Mouse (Mus musculus) forebrain, embryonic 16.5 days (tissue): Measurements from ENCODE around the gene Epb41l5. TPM values are rescaled to one million over a fixed set of nuclear protein-coding genes. Genes with fewer than 3 reads are reported as not detected.

Experiments
- ATAC-seq: fragments of 200-750 bp; cut with Nextera tagmentation; 2 replicates; pipeline ENCODE4 v1.8.0; 2017; ENCODE audit warnings: mild to moderate bottlenecking, moderate library complexity
- H3K27ac ChIP-seq: fragments of 300-500 bp; sonication (generic); 2 replicates; pipeline ENCODE4 v1.5.1; 2014; ENCODE audit warnings: low read length, control low read depth
- H3K27me3 ChIP-seq: fragments of 300-500 bp; sonication (generic); replicated peaks from 2 replicates; pipeline ENCODE4 v1.6.1; 2014; ENCODE audit warnings: low read length; ENCODE audit not compliant: control insufficient read depth, insufficient read depth
- H3K36me3 ChIP-seq: fragments of 300-500 bp; sonication (generic); 2 replicates; pipeline ENCODE4 v1.6.1; 2014; ENCODE audit not compliant: control insufficient read depth, insufficient read depth
- H3K4me1 ChIP-seq: fragments of 300-500 bp; sonication (generic); replicated peaks from 2 replicates; pipeline ENCODE4 v1.6.1; 2014; ENCODE audit warnings: low read length; ENCODE audit not compliant: control insufficient read depth, insufficient read depth
- H3K4me2 ChIP-seq: fragments of 300-500 bp; sonication (generic); 2 replicates; pipeline ENCODE4 v1.6.1; 2014; ENCODE audit warnings: mild to moderate bottlenecking, low read length, control low read depth
- H3K4me3 ChIP-seq: fragments of 300-500 bp; sonication (generic); replicated peaks from 2 replicates; pipeline ENCODE4 v1.5.1; 2014; ENCODE audit warnings: mild to moderate bottlenecking, low read length, control low read depth
- H3K9ac ChIP-seq: fragments of 300-500 bp; sonication (generic); replicated peaks from 2 replicates; pipeline ENCODE4 v1.6.1; 2014; ENCODE audit warnings: low read depth, low read length, control low read depth
- H3K9me3 ChIP-seq: fragments of 300-500 bp; sonication (generic); 2 replicates; pipeline ENCODE4 v1.6.1; 2016; ENCODE audit warnings: low read length; ENCODE audit not compliant: control insufficient read depth
- WGBS: fragments of 180-500 bp; shearing (Covaris S2); extraction: QIAGEN DNeasy Blood & Tissue Kit; methylation state at CpG from one replicate; pipeline ENCODE4 v1.1.7; 2014; 5-methylcytosine and 5-hydroxymethylcytosine counted together
- polyA plus RNA-seq: library from polyadenylated mRNA; unstranded; fragments of >200 nt; fragmentation: Nextera tagmentation; extraction: Ambion mirVana; gene quantifications from 2 replicates; pipeline ENCODE4 v1.2.1, GENCODE M21; 2015

The Epb41l5 gene
- polyA plus RNA-seq, 1 experiment from 2014 or later: 20.7 TPM

GRCm38 (mm10) chr1:119555651-119556050, 93.1 kb downstream of the Epb41l5 start:
- Histone ChIP-seq H3K4me3 (no peak overlapping the region), H3K4me1 (no peaks in the 10 kb centered on the region), H3K36me3 (no peaks in the 10 kb centered on the region), H3K4me2 (no peak overlapping the region), H3K9ac (no peak overlapping the region), H3K27me3 (no peaks in the 10 kb centered on the region), H3K9me3 (0 out of 2 replicates have a peak, but pooled peaks cover under 1% of the 10 kb centered on the region), H3K27ac (no peak overlapping the region)
- WGBS: 81% methylated on average over 5 of the region's 5 CpGs
- ATAC-seq: no peak

- Histone ChIP-seq H3K36me3 (no peaks in the 10 kb centered on the region), H3K9me3 (no peaks in the 10 kb centered on the region), H3K4me2 (no peak overlapping the region), H3K27ac (no peak overlapping the region), H3K9ac (no peak overlapping the region), H3K27me3 (no peaks in the 10 kb centered on the region), H3K4me1 (no peaks in the 10 kb centered on the region), H3K4me3 (no peak overlapping the region)
- WGBS: 98% methylated on average over 1 of the region's 1 CpGs
- no peak for ATAC-seq
These were observed 97.1 kb downstream of the Epb41l5 start for GRCm38 (mm10) chr1:119551651-119552050.

- Histone ChIP-seq H3K9ac (no peak overlapping the region), H3K36me3 (no peaks in the 10 kb centered on the region), H3K4me2 (no peak overlapping the region), H3K4me3 (no peak overlapping the region), H3K4me1 (no peaks in the 10 kb centered on the region), H3K9me3 (no peaks in the 10 kb centered on the region), H3K27me3 (no peaks in the 10 kb centered on the region), H3K27ac (no peak overlapping the region)
- no peak for ATAC-seq
- 93% methylated on average over 2 of the region's 2 CpGs for WGBS
These were observed 98.7 kb downstream of the Epb41l5 start for GRCm38 (mm10) chr1:119550064-119550463.

GRCm38 (mm10) chr1:119549327-119549689, 99.5 kb downstream of the Epb41l5 start:
- Histone ChIP-seq H3K9ac (no peak overlapping the region), H3K27ac (no peak overlapping the region), H3K36me3 (no peaks in the 10 kb centered on the region), H3K27me3 (no peaks in the 10 kb centered on the region), H3K9me3 (no peaks in the 10 kb centered on the region), H3K4me2 (no peak overlapping the region), H3K4me3 (no peak overlapping the region), H3K4me1 (no peaks in the 10 kb centered on the region)
- WGBS: 91% methylated on average over 7 of the region's 7 CpGs
- ATAC-seq: no peak

- 67% methylated on average over 7 of the region's 7 CpGs for WGBS
- Histone ChIP-seq H3K4me3 (no peak overlapping the region), H3K36me3 (no peaks in the 10 kb centered on the region), H3K9ac (no peak overlapping the region), H3K27me3 (no peaks in the 10 kb centered on the region), H3K4me2 (no peak overlapping the region), H3K9me3 (no peaks in the 10 kb centered on the region), H3K27ac (no peak overlapping the region), H3K4me1 (no peaks in the 10 kb centered on the region)
- ATAC-seq: peak; percentile 74
These were observed 100.0 kb downstream of the Epb41l5 start for GRCm38 (mm10) chr1:119548668-119549326.

- Histone ChIP-seq H3K9me3 (no peaks in the 10 kb centered on the region), H3K4me3 (no peak overlapping the region), H3K27ac (no peak overlapping the region), H3K4me2 (no peak overlapping the region), H3K9ac (no peak overlapping the region), H3K4me1 (no peaks in the 10 kb centered on the region), H3K27me3 (no peaks in the 10 kb centered on the region), H3K36me3 (no peaks in the 10 kb centered on the region)
- 88% methylated on average over 3 of the region's 3 CpGs for WGBS
- no peak for ATAC-seq
These were observed 102.3 kb downstream of the Epb41l5 start for GRCm38 (mm10) chr1:119546490-119546889.

GRCm38 (mm10) chr1:119545671-119546070, 103.1 kb downstream of the Epb41l5 start:
- no peaks in the 10 kb centered on the region for H3K9me3 ChIP-seq
- H3K4me1 ChIP-seq: no peaks in the 10 kb centered on the region
- no peak overlapping the region for H3K27ac ChIP-seq
- no peak overlapping the region for H3K4me3 ChIP-seq
- H3K27me3 ChIP-seq: no peaks in the 10 kb centered on the region
- no peak overlapping the region for H3K4me2 ChIP-seq
- H3K36me3 ChIP-seq: no peaks in the 10 kb centered on the region
- 95% methylated on average over 4 of the region's 4 CpGs for WGBS
- H3K9ac ChIP-seq: no peak overlapping the region
- no peak for ATAC-seq

- H3K4me3 ChIP-seq: no peak overlapping the region
- H3K27ac ChIP-seq: no peak overlapping the region
- H3K4me2 ChIP-seq: no peak overlapping the region
- no peaks in the 10 kb centered on the region for H3K9me3 ChIP-seq
- no peak for ATAC-seq
- H3K4me1 ChIP-seq: no peaks in the 10 kb centered on the region
- no peak overlapping the region for H3K9ac ChIP-seq
- no peaks in the 10 kb centered on the region for H3K36me3 ChIP-seq
- H3K27me3 ChIP-seq: no peaks in the 10 kb centered on the region
- WGBS: 92% methylated on average over 2 of the region's 2 CpGs
These were observed 103.6 kb downstream of the Epb41l5 start for GRCm38 (mm10) chr1:119545164-119545563.

GRCm38 (mm10) chr1:119544611-119545155, 104.1 kb downstream of the Epb41l5 start:
- H3K27me3 ChIP-seq: no peaks in the 10 kb centered on the region
- H3K4me2 ChIP-seq: no peak overlapping the region
- H3K9me3 ChIP-seq: no peaks in the 10 kb centered on the region
- H3K27ac ChIP-seq: no peak overlapping the region
- WGBS: 90% methylated on average over 5 of the region's 5 CpGs
- no peak overlapping the region for H3K9ac ChIP-seq
- no peak for ATAC-seq
- no peaks in the 10 kb centered on the region for H3K36me3 ChIP-seq
- H3K4me1 ChIP-seq: no peaks in the 10 kb centered on the region
- H3K4me3 ChIP-seq: no peak overlapping the region

- WGBS: 90% methylated on average over 6 of the region's 6 CpGs
- Histone ChIP-seq H3K36me3 (no peaks in the 10 kb centered on the region), H3K9ac (no peak overlapping the region), H3K27me3 (no peaks in the 10 kb centered on the region), H3K4me1 (no peaks in the 10 kb centered on the region), H3K9me3 (no peaks in the 10 kb centered on the region), H3K27ac (no peak overlapping the region), H3K4me3 (no peak overlapping the region), H3K4me2 (no peak overlapping the region)
- no peak for ATAC-seq
These were observed 105.5 kb downstream of the Epb41l5 start for GRCm38 (mm10) chr1:119543316-119543715.
